Comparison of ENCODE assay signal across 10 mouse cellular contexts in genomic region chr17:44814508-44815175, GRCm38 (mm10). TPM values are rescaled to one million over a fixed set of nuclear protein-coding genes. Genes with fewer than 3 reads are reported as not detected.
DNase-seq lines count a peak whose midpoint lies in the region; ATAC-seq lines count a peak whose summit lies in the region.
"Had no signal": no experiment of that assay in that cellular context is flagged by ENCODE, and none has a peak within 500 bp of the region (broad histone marks: within the 10 kb centered on the region; RNA-seq: fewer than 3 reads in every experiment).

Runx2 (minus strand) TSS chr17:44814797.

- no peak for ATAC-seq in embryonic facial prominence, embryonic 12.5 days (ENCODE audit: insufficient number of reproducible peaks, insufficient read depth, low FRiP score, low TSS enrichment)
- ATAC-seq: activated CD4-positive, CD25-positive, alpha-beta regulatory T cell, adult 4 months had no signal

- H3K27ac ChIP-seq in embryonic facial prominence, embryonic 12.5 days: peak within 1 kb of the TSS; percentile 73

- no peaks in the 10 kb centered on the region for H3K27me3 ChIP-seq in embryonic facial prominence, embryonic 12.5 days

- H3K36me3 ChIP-seq in embryonic facial prominence, embryonic 12.5 days: no peaks in the 10 kb centered on the region

- H3K9me3 ChIP-seq in embryonic facial prominence, embryonic 12.5 days: no peaks in the 10 kb centered on the region

- H3K4me2 ChIP-seq in embryonic facial prominence, embryonic 12.5 days (replicated peaks): peak within 1 kb of the TSS; percentile 46

- no peak for DNase-seq in adrenal gland, adult 18-20 months (ENCODE audit: low spot score in 2 of 2)
- no peak for DNase-seq in adrenal gland, postnatal 10 days
- DNase-seq in layer of hippocampus, postnatal 36 days: no peak
- no peak for DNase-seq in layer of hippocampus, adult 11-12 months (ENCODE audit: low spot score)
- DNase-seq in lung, postnatal 25 days (ENCODE audit: low spot score): peak; percentile 6
- DNase-seq in thymus, postnatal 14 days: no peak
- no peak for DNase-seq in B cell, adult 2 months

- peaks cover 19% of the 10 kb centered on the region for H3K4me1 ChIP-seq in embryonic facial prominence, embryonic 12.5 days

- H3K4me3 ChIP-seq in embryonic facial prominence, embryonic 12.5 days: peak within 1 kb of the TSS; percentile 26
- H3K4me3 ChIP-seq: erythroblast, embryonic 14.5 days had no signal

- H3K9ac ChIP-seq in embryonic facial prominence, embryonic 12.5 days: peak within 1 kb of the TSS; percentile 45

- WGBS in embryonic facial prominence, embryonic 12.5 days: 24% methylated on average over 3 of the region's 3 CpGs

RNA-seq across cellular contexts. Expression of gene Runx2, which starts in this region (rescaled TPM):
- 10 to 100 TPM; 11.6 to 29.5 TPM for total RNA-seq in adrenal gland, adult 18-20 months (2021)
- total RNA-seq in adrenal gland, postnatal 10 days (2021): 1 to 10 TPM; 3.4 to 6.5 TPM
- total RNA-seq in layer of hippocampus, postnatal 36 days (2021): 10 to 100 TPM; 13.2 to 18.0 TPM
- 31.3 and 31.9 TPM in 2 replicates for polyA plus RNA-seq in embryonic facial prominence, embryonic 12.5 days (2016; fragmentation: Nextera tagmentation; extraction: Ambion mirVana)
